Mouse (Mus musculus) embryonic fibroblast, embryonic 13.5 days (primary cell): ENCODE measurements at regions not wholly inside any gene's neighbourhood (a gene's known extent, or its start where the extent isn't known, plus 50 kb on each side); places are given as distances from the start of the nearest gene placed in this dataset.
A peak's percentile ranks its signal among the peaks of the same experiment; 100 is the strongest.

Source experiments
- H3K27ac ChIP-seq: 2 replicates; pipeline ENCODE4 v1.5.1; 2012; ENCODE audit warnings: low read length, control low read depth, inconsistent platforms; ENCODE audit not compliant: insufficient read depth
- H3K4me1 ChIP-seq: 2 replicates; pipeline ENCODE4 v1.6.1; 2011; ENCODE audit warnings: low read length; ENCODE audit not compliant: control insufficient read depth, insufficient read depth
- H3K4me3 ChIP-seq: 2 replicates; pipeline ENCODE4 v1.5.1; 2011; ENCODE audit warnings: mild to moderate bottlenecking, control low read depth, low read length; ENCODE audit not compliant: insufficient read depth
- CTCF ChIP-seq: IDR thresholded peaks from 2 replicates; pipeline ENCODE4 v1.5.1; 2011; ENCODE audit warnings: mild to moderate bottlenecking, control low read depth, low read length, moderate library complexity, borderline replicate concordance; ENCODE audit not compliant: insufficient read depth
- POLR2A ChIP-seq: IDR thresholded peaks from 2 replicates; pipeline ENCODE4 v1.6.1; 2011; ENCODE audit warnings: low read depth, mild to moderate bottlenecking, control low read depth, low read length, moderate library complexity

GRCm38 (mm10) chr12:38928786-38929351, 149.7 kb downstream of the Etv1 start:
- peak overlapping the region; percentile 84 for H3K27ac ChIP-seq
- no peak; the same call in 1 of the 2 replicates for TF ChIP-seq POLR2A
- TF ChIP-seq CTCF: no peak
- H3K4me1 ChIP-seq: no peaks in the 10 kb centered on the region
- H3K4me3 ChIP-seq: no peak overlapping the region

GRCm38 (mm10) chr12:38929644-38930043, 150.5 kb downstream of the Etv1 start:
- no peak overlapping the region for H3K4me3 ChIP-seq
- TF ChIP-seq POLR2A (no peak), CTCF (no peak)
- peak overlapping the region; percentile 84 for H3K27ac ChIP-seq
- no peaks in the 10 kb centered on the region for H3K4me1 ChIP-seq

DNA sequence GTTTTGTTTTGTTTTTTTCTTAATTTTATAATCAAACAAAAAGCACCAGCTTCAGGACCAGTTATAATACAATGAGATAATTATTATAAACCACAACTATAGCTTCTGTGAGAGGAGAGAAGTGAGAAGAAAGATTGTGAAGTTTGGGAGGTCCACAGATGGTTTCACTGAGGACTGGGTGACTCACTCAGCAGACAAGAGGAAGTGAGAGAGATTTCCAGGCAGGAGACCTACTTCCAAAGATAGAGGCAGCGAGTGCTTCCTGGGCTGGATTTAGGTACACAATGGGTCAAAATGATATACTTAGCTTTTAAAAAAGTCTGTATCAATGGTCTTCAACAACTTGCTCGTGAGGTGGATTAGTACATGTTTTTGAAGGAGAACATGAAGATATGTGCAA, 152.6 kb downstream of the Etv1 start:
- TF ChIP-seq CTCF (no peak), POLR2A (no peak)
- Histone ChIP-seq H3K27ac (no peak overlapping the region), H3K4me3 (no peak overlapping the region), H3K4me1 (no peaks in the 10 kb centered on the region)

- no peak overlapping the region for H3K27ac ChIP-seq
- H3K4me1 ChIP-seq: no peaks in the 10 kb centered on the region
- TF ChIP-seq POLR2A (no peak), CTCF (no peak)
- no peak overlapping the region for H3K4me3 ChIP-seq
Measured at GRCm38 (mm10) chr12:38959605-38960004, 180.4 kb downstream of the Etv1 start.

DNA sequence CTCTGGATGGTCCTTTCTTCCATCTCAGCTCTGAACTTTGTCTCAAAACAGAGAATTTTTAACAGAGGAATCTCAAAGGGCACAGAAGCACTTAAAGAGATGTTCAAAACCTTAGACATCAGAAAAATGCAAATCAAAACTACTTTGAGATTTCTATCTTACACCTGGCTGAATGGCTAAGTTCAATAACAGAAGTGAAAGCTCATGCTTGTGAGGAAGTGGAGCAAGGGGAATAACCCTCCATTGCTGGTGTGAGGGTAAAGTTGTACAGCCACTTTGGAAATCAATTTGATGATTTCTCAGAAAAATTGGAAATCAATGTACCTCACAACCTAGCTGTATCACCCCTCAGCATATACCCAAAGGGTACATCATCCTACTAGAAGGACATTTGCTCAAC, 183.1 kb downstream of the Etv1 start:
- TF ChIP-seq POLR2A (no peak), CTCF (no peak)
- Histone ChIP-seq H3K4me3 (no peak overlapping the region), H3K27ac (no peak overlapping the region), H3K4me1 (no peaks in the 10 kb centered on the region)

GRCm38 (mm10) chr12:38970347-38970746, 191.2 kb downstream of the Etv1 start:
- Histone ChIP-seq H3K27ac (no peak overlapping the region), H3K4me3 (no peak overlapping the region), H3K4me1 (no peaks in the 10 kb centered on the region)
- no peak for TF ChIP-seq POLR2A
- no peak for TF ChIP-seq CTCF

DNA sequence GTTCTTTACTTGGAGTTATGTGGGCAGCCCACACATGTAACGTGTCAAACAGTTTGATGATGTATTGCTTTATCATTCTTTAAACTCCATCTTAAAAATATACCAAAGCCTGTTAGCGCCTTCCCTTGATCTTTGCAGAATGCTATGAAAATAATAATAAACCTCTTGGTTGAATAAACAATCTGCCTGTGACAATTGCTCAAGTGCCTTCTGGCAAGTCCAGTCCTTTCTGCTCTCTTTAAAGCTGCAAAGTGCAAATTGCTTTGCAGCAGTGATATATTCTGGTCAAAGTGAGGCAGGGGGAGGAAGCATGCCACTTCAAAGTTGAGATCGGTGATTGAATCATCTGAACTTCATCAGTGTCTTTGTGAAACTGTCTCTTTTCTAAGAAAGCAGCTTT, 193.0 kb downstream of the Etv1 start:
- Histone ChIP-seq H3K27ac (no peak overlapping the region), H3K4me3 (no peak overlapping the region), H3K4me1 (no peaks in the 10 kb centered on the region)
- TF ChIP-seq POLR2A: no peak
- TF ChIP-seq CTCF: no peak

GRCm38 (mm10) chr12:38975508-38975907, 196.3 kb downstream of the Etv1 start:
- Histone ChIP-seq H3K4me1 (no peaks in the 10 kb centered on the region), H3K4me3 (no peak overlapping the region), H3K27ac (no peak overlapping the region)
- no peak for TF ChIP-seq CTCF
- no peak for TF ChIP-seq POLR2A

DNA sequence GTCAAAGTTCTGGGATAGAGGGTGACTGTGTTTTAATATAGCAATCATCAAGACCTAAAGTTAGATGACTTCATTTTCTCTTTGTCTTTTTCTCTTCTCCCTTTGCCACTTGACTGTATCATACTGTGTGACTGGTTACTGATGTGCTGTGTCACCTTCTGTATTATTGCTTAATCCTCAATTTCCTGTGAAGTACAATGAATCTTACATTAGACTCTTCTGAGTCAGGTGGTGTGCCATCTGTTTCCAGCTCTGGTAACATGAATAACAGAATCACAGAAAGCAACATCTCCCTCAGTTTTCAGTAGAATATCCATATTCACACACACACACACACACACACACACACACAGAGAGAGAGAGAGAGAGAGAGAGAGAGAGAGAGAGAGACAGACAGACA, 203.2 kb downstream of the Etv1 start:
- no peak for TF ChIP-seq CTCF
- no peak for TF ChIP-seq POLR2A
- H3K4me3 ChIP-seq: no peak overlapping the region
- H3K27ac ChIP-seq: no peak overlapping the region
- no peaks in the 10 kb centered on the region for H3K4me1 ChIP-seq

DNA sequence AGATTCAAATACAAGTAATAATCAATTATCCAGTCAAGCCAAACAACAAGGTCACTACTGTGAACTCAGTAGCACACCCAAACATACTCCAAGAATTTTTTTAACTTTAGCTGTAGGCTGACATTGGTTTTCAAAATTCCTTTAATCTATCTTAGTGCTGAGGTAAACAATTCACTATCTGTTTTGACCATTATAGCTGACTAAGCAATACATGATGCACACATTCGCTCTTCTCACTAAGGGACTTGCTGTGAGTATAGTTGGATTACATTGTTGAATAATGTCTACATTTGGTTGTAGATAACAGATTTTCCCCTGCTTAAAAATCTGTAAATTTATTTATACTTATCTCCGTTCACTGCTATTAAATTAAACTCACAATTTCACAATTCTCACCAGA, 206.7 kb downstream of the Etv1 start:
- no peak for TF ChIP-seq CTCF
- no peak for TF ChIP-seq POLR2A
- no peak overlapping the region for H3K27ac ChIP-seq
- no peak overlapping the region for H3K4me3 ChIP-seq
- no peaks in the 10 kb centered on the region for H3K4me1 ChIP-seq

DNA sequence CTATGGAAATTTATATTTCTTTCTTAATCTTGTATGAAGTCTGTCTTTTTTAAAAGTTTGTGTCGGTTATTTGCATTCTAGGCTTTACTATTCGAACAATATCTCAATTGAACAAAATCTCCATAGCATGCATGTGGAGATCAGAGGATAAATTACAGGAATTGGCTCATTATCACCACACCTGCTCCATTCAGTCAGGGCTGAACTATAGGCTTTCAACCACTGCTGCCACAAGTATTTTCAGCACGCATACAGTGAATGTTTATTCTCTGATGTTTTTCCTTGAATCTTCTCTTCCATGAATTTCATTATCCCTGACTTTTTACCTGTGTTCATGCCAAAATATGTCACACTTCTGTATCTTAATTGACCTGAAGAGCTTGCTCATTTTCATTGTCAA, 207.2 kb downstream of the Etv1 start:
- H3K27ac ChIP-seq: no peak overlapping the region
- no peaks in the 10 kb centered on the region for H3K4me1 ChIP-seq
- H3K4me3 ChIP-seq: no peak overlapping the region
- TF ChIP-seq CTCF (no peak), POLR2A (no peak)

- H3K27ac ChIP-seq: no peak overlapping the region
- no peaks in the 10 kb centered on the region for H3K4me1 ChIP-seq
- TF ChIP-seq POLR2A (no peak), CTCF (no peak)
- no peak overlapping the region for H3K4me3 ChIP-seq
Measured at GRCm38 (mm10) chr12:38987277-38987676, 208.1 kb downstream of the Etv1 start.
